Mouse (Mus musculus): Measurements from ENCODE around the gene Agpat4.

DNA sequence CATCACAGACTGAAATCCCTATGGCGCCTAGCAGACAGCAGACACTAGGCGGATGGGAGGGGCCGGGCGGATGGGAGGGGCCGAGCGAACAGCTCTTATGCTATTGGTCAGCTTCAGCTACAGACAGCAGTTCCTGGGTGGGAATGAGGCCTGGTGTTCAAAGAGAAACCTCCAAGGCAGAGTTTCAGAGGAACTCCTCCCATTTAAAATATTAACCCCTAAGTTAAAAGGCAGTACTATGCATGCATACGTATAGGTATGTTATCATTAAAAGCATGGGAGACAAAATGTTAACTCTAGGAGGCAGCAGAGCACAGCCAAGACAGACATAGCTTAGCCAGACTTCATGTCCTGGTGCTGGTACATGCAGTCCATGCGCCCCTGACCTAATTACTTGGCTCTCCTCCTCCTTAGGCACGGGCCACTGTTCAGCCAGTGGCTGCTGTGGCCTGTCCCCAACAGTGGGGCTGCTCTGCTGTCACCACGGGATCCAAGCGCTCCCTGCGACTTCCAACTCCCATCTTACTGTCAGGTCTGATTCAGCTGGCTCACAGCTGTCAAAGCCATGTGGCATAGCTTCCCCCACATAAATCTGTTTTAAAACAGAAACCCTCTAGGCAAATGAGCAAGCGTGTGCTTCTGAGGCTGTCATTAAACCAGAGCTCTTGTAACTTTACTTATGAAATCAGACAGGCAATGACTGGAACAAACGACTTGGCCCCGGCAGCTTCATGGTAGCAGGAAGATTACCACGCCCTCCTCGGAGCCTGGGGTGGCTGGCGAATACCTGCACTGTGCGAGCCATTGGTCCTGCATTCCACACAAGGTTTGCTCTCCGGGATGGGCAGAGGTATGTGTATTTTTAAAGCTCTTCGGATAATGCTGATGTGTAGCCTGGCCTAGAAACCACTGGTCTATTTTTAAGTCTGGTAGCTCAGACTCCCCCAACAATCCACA is 147.7 kb downstream of the Agpat4 start:
- TF ChIP-seq POLR2A (IDR thresholded peaks at IDR 0.05; ENCODE audit: control insufficient read depth, extremely low read depth, insufficient read depth, low read length, poor library complexity) (no peak), CTCF (IDR thresholded peaks at IDR 0.05; ENCODE audit: borderline replicate concordance, control insufficient read depth, extremely low read depth, insufficient read depth, low read length, poor library complexity) (no peak)
